Mouse (Mus musculus): ENCODE data around the gene Rbbp6. TPM values are rescaled to one million over a fixed set of nuclear protein-coding genes. Genes with fewer than 3 reads are reported as not detected.

The Rbbp6 gene
- polyA plus RNA-seq, 1 experiment = 9.8 TPM

- H3K36me3 ChIP-seq (ENCODE audit: control insufficient read depth, insufficient read depth) = no peaks in the 10 kb centered on the region
- no peaks in the 10 kb centered on the region for H3K27me3 ChIP-seq (ENCODE audit: control insufficient read depth, insufficient read depth, insufficient read length)
- H3K79me2 ChIP-seq (ENCODE audit: control insufficient read depth, insufficient read depth) = no peaks in the 10 kb centered on the region
- no peak overlapping the region for H3ac ChIP-seq (ENCODE audit: control insufficient read depth, insufficient read length)
- no peak overlapping the region for H3K4me3 ChIP-seq
- no peak overlapping the region for H3K4me2 ChIP-seq (ENCODE audit: low read depth)
- TF ChIP-seq E2F4 (IDR thresholded peaks at IDR 0.05; ENCODE audit: insufficient read depth) (no peak), SRF (IDR thresholded peaks at IDR 0.05; ENCODE audit: control insufficient read depth, insufficient read length, low read depth) (no peak), CEBPB (IDR thresholded peaks at IDR 0.05; ENCODE audit: insufficient read depth, poor library complexity, severe bottlenecking) (no peak), POLR2AphosphoS2 (IDR thresholded peaks at IDR 0.05; ENCODE audit: insufficient read length, low read depth) (no peak), MYOG (IDR thresholded peaks at IDR 0.05; ENCODE audit: control insufficient read depth in 1 of 3, insufficient read depth in 1 of 3, insufficient read length in 2 of 3, low read depth in 2 of 3) (no peak), POLR2A (IDR thresholded peaks at IDR 0.05; ENCODE audit: insufficient read length, low read depth) (no peak), MAX (IDR thresholded peaks at IDR 0.05; ENCODE audit: low read depth) (no peak), TCF12 (IDR thresholded peaks at IDR 0.05; ENCODE audit: insufficient read depth, poor library complexity, severe bottlenecking) (no peak), USF1 (IDR thresholded peaks at IDR 0.05; ENCODE audit: low read depth) (no peak), MYOD1 (IDR thresholded peaks at IDR 0.05; ENCODE audit: control insufficient read depth in 1 of 3, insufficient read length in 2 of 3, low read depth in 2 of 3) (no peak), TCF3 (IDR thresholded peaks at IDR 0.05; ENCODE audit: insufficient read length, low read depth) (no peak), REST (IDR thresholded peaks at IDR 0.05; ENCODE audit: insufficient read depth, insufficient read length) (no peak)
Observed at GRCm38 (mm10) chr7:122942111-122942510, 23.4 kb upstream of the Rbbp6 start.

- H3K36me3 ChIP-seq (ENCODE audit: control insufficient read depth, insufficient read depth) = no peaks in the 10 kb centered on the region
- H3K79me2 ChIP-seq (ENCODE audit: control insufficient read depth, insufficient read depth) = no peaks in the 10 kb centered on the region
- H3K4me3 ChIP-seq = no peak overlapping the region
- H3K27me3 ChIP-seq (ENCODE audit: control insufficient read depth, insufficient read depth, insufficient read length) = no peaks in the 10 kb centered on the region
- no peak overlapping the region for H3K4me2 ChIP-seq (ENCODE audit: low read depth)
- TF ChIP-seq POLR2AphosphoS2 (IDR thresholded peaks at IDR 0.05; ENCODE audit: insufficient read length, low read depth) = no peak
- TF ChIP-seq USF1 (IDR thresholded peaks at IDR 0.05; ENCODE audit: low read depth) = no peak
- no peak for TF ChIP-seq MAX (IDR thresholded peaks at IDR 0.05; ENCODE audit: low read depth)
- TF ChIP-seq REST (IDR thresholded peaks at IDR 0.05; ENCODE audit: insufficient read depth, insufficient read length) = no peak
- no peak overlapping the region for H3ac ChIP-seq (ENCODE audit: control insufficient read depth, insufficient read length)
Observed at GRCm38 (mm10) chr7:122945149-122945548, 20.3 kb upstream of the Rbbp6 start.

- no peak overlapping the region for H3K4me3 ChIP-seq
- no peak overlapping the region for H3K4me2 ChIP-seq (ENCODE audit: low read depth)
- no peaks in the 10 kb centered on the region for H3K27me3 ChIP-seq (ENCODE audit: control insufficient read depth, insufficient read depth, insufficient read length)
- H3ac ChIP-seq (ENCODE audit: control insufficient read depth, insufficient read length) = no peak overlapping the region
- no peaks in the 10 kb centered on the region for H3K36me3 ChIP-seq (ENCODE audit: control insufficient read depth, insufficient read depth)
- no peaks in the 10 kb centered on the region for H3K79me2 ChIP-seq (ENCODE audit: control insufficient read depth, insufficient read depth)
- TF ChIP-seq TCF3 (IDR thresholded peaks at IDR 0.05; ENCODE audit: insufficient read length, low read depth) = no peak
- TF ChIP-seq USF1 (IDR thresholded peaks at IDR 0.05; ENCODE audit: low read depth) = no peak
- TF ChIP-seq E2F4 (IDR thresholded peaks at IDR 0.05; ENCODE audit: insufficient read depth) = no peak
- no peak for TF ChIP-seq MAX (IDR thresholded peaks at IDR 0.05; ENCODE audit: low read depth)
- TF ChIP-seq MYOG (IDR thresholded peaks at IDR 0.05; ENCODE audit: control insufficient read depth in 1 of 3, insufficient read depth in 1 of 3, insufficient read length in 2 of 3, low read depth in 2 of 3) = no peak
- no peak for TF ChIP-seq SRF (IDR thresholded peaks at IDR 0.05; ENCODE audit: control insufficient read depth, insufficient read length, low read depth)
- TF ChIP-seq POLR2AphosphoS2 (IDR thresholded peaks at IDR 0.05; ENCODE audit: insufficient read length, low read depth) = no peak
- no peak for TF ChIP-seq REST (IDR thresholded peaks at IDR 0.05; ENCODE audit: insufficient read depth, insufficient read length)
- TF ChIP-seq TCF12 (IDR thresholded peaks at IDR 0.05; ENCODE audit: insufficient read depth, poor library complexity, severe bottlenecking) = no peak
- TF ChIP-seq POLR2A (IDR thresholded peaks at IDR 0.05; ENCODE audit: insufficient read length, low read depth) = no peak
- no peak for TF ChIP-seq CEBPB (IDR thresholded peaks at IDR 0.05; ENCODE audit: insufficient read depth, poor library complexity, severe bottlenecking)
- no peak for TF ChIP-seq MYOD1 (IDR thresholded peaks at IDR 0.05; ENCODE audit: control insufficient read depth in 1 of 3, insufficient read length in 2 of 3, low read depth in 2 of 3)
Observed at GRCm38 (mm10) chr7:122949268-122949667, 16.2 kb upstream of the Rbbp6 start.

GRCm38 (mm10) chr7:122951464-122951863 is 14.0 kb upstream of the Rbbp6 start:
- Histone ChIP-seq H3ac (ENCODE audit: control insufficient read depth, insufficient read length) (no peak overlapping the region), H3K36me3 (ENCODE audit: control insufficient read depth, insufficient read depth) (no peaks in the 10 kb centered on the region), H3K79me2 (ENCODE audit: control insufficient read depth, insufficient read depth) (no peaks in the 10 kb centered on the region), H3K4me2 (ENCODE audit: low read depth) (no peak overlapping the region), H3K27me3 (ENCODE audit: control insufficient read depth, insufficient read depth, insufficient read length) (no peaks in the 10 kb centered on the region), H3K4me3 (no peak overlapping the region)
- TF ChIP-seq MYOD1 (IDR thresholded peaks at IDR 0.05; ENCODE audit: control insufficient read depth in 1 of 3, insufficient read length in 2 of 3, low read depth in 2 of 3) = no peak

GRCm38 (mm10) chr7:122952066-122952465 is 13.4 kb upstream of the Rbbp6 start:
- TF ChIP-seq MYOG (IDR thresholded peaks at IDR 0.05; ENCODE audit: control insufficient read depth in 1 of 3, insufficient read depth in 1 of 3, insufficient read length in 2 of 3, low read depth in 2 of 3) = no peak
- no peak for TF ChIP-seq MAX (IDR thresholded peaks at IDR 0.05; ENCODE audit: low read depth)
- TF ChIP-seq TCF12 (IDR thresholded peaks at IDR 0.05; ENCODE audit: insufficient read depth, poor library complexity, severe bottlenecking) = no peak
- TF ChIP-seq SRF (IDR thresholded peaks at IDR 0.05; ENCODE audit: control insufficient read depth, insufficient read length, low read depth) = no peak
- TF ChIP-seq USF1 (IDR thresholded peaks at IDR 0.05; ENCODE audit: low read depth) = no peak
- no peak for TF ChIP-seq REST (IDR thresholded peaks at IDR 0.05; ENCODE audit: insufficient read depth, insufficient read length)
- no peak for TF ChIP-seq CEBPB (IDR thresholded peaks at IDR 0.05; ENCODE audit: insufficient read depth, poor library complexity, severe bottlenecking)
- TF ChIP-seq E2F4 (IDR thresholded peaks at IDR 0.05; ENCODE audit: insufficient read depth) = no peak
- no peak for TF ChIP-seq POLR2A (IDR thresholded peaks at IDR 0.05; ENCODE audit: insufficient read length, low read depth)
- no peak for TF ChIP-seq POLR2AphosphoS2 (IDR thresholded peaks at IDR 0.05; ENCODE audit: insufficient read length, low read depth)
- no peaks in the 10 kb centered on the region for H3K36me3 ChIP-seq (ENCODE audit: control insufficient read depth, insufficient read depth)
- no peaks in the 10 kb centered on the region for H3K27me3 ChIP-seq (ENCODE audit: control insufficient read depth, insufficient read depth, insufficient read length)
- H3K79me2 ChIP-seq (ENCODE audit: control insufficient read depth, insufficient read depth) = no peaks in the 10 kb centered on the region
- H3K4me2 ChIP-seq (ENCODE audit: low read depth) = no peak overlapping the region
- no peak overlapping the region for H3K4me3 ChIP-seq
- no peak overlapping the region for H3ac ChIP-seq (ENCODE audit: control insufficient read depth, insufficient read length)
